Mouse (Mus musculus) megakaryocyte, embryonic 14.5 days (primary cell): ENCODE measurements around the gene B3galt5.

Source experiments
- FLI1 ChIP-seq: IDR thresholded peaks from 2 replicates; pipeline ENCODE4 v1.6.1; 2012; ENCODE audit warnings: low read length, inconsistent platforms, mixed read lengths
- GATA1 ChIP-seq: IDR thresholded peaks from 3 replicates; pipeline ENCODE4 v1.6.1; 2012; ENCODE audit warnings: mixed read lengths, low read length, inconsistent platforms, borderline replicate concordance

DNA sequence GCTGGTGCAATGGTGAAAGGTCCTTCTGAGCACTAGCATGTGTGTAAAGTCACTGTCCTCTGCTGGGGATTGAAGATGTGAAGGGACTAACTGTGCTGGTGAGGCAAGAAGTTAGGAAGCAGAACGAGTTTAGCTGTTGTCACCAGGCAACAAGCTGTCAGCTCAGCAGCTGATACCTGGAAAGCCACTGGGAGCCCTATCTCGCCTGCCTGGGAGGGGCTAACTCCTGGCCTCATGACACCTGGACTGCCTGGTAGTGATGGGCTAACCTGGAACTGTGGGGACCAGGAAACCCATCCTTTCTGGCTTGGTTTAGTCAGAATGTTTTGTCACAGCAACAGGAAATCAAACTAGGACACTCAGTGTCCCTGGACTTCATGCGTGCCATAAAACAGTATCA, 41.0 kb downstream of the B3galt5 start:
- no peak for TF ChIP-seq GATA1
- no peak for TF ChIP-seq FLI1
